Mouse (Mus musculus): ENCODE measurements around the gene Nacc2. TPM values are rescaled to one million over a fixed set of nuclear protein-coding genes. Genes with fewer than 3 reads are reported as not detected.
A peak's percentile ranks its signal among the peaks of the same experiment; 100 is the strongest.

The Nacc2 gene
- 10 to 100 TPM; 42.8 to 46.3 TPM for total RNA-seq (2021)
- long read RNA-seq, full-length matches to known transcripts, result 23 of 47 reads
- long read RNA-seq, partial matches to known transcripts, result 8 of 47 reads
- long read RNA-seq, other reads (novel, unspliced or antisense), result 16 of 47 reads

DNA sequence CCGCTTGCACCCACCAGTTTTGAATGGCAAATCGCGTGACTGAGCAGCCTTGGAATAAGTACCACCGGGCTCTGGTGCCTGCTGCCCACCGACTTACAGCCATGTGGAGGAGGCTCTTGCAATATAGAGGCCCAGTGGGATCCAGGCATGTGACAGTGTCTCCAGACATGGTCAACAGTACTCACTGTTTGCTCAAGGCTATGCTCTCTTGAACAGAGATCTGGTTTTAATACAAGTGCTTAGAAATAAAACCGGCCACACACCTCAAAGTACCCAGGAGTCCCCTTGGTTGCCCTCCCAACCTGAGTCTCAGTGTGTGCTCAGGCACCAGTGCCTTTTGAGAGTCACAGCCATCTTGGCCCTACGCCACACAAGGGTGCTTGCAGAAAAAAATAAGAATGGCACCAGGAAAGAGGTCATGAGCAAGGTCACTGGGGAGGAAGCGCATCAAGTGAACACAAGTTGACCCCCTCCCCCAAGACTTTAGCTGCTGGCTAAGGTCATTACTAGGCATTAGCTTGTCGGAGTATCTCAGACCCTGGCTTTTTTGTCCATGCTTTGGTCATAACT lies at the start of gene Nacc2:
Nacc2 (minus strand) TSS at position 142 of the 570 bp plus-strand sequence.
- DNase-seq (ENCODE audit: low spot score in 2 of 2), result no peak

DNA sequence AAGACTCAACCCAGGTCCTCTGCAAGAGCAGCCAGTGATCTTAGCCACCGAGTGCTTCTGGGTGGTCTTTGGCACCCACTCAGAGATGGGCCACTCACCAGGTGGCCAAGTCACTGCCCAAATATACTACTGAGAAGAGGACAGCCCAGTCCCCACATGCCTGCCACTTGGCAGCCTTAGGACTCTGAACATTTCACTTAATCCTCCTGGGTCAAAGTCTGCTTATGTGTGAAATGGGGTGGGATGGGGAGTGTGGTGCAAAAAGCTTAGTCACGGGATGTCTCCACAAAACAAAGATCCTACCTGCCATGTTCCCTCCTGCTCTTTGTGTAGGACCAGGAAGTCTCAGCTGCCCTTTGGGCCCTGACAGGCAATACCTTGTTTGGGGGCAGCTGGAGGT lies 49.1 kb upstream of the Nacc2 start:
- DNase-seq (ENCODE audit: low spot score in 2 of 2), result no peak

DNA sequence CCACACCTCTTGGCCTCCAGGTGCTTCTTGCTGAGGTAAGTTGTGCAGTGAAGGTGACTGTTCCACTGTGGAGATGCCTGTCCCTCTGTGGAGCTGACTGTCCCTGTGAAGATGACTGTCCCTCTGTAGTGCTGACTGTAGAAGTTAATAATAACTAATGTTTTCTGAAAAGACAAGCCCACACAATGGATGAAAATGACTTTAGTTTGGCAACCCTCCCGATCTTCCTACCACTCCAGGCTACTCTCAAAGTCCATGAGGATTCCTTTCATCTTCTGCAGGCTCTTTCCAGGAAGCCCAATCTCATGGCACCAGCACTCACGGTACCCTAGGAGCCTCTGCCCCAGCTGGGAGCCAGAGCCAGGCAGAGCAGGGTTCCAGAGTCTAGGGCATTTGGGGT lies 47.4 kb upstream of the Nacc2 start:
- DNase-seq (ENCODE audit: low spot score in 2 of 2), result no peak

DNA sequence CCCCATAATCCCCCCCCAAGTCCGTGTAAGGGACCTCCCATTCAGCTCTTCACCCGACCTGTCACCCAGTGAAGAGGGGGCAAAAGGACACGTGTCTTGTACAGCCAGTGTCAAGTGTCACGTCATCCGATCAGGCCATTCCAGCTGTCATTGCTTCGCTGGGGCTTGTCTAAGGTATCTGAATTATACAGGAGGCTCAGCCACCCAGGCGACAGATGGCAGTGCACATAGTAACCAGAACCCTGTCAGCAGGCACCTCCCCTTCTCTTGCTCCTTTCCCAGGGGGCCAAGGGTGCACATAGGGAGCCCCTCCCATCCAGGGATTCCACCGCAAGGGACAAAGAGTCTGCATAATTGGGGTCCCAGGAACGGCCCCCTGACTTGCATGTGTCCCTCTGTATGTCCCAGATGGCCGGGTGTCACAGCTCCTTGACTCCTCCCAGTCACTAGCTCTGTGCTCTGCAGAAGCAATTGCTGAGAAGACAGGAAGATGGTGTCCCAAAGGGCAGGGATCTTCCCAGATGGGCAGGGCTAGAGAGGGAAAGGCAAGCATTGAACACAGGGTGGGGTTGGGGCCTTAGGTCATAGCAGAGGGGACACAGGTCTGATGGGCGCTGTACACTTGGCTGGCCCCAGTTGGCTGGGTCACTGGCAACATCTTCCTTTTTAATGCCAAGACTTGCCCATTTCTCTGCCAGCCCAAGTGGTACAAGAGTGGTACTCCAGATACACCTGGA lies 46.0 kb upstream of the Nacc2 start:
- DNase-seq (ENCODE audit: low spot score in 2 of 2), result no peak

DNA sequence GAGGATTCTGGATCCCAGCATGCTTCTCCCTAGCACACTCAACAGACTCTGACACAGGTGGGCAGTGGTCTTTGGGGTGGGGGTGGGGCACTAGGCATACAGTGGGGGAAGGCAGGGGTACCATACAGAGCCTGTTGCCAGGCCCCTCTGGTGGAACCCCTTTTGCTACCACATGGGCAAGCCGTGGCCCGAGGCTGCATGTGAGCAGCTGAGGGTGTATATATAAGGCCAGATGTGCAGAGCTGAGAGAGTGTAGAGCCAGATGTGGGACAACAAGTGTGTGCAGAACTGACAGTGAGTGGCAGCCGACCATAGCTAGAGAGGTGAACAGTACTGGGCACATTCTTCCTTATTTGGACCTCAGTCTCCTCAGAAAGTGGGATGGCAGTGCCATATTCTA lies 43.9 kb upstream of the Nacc2 start:
- no peak for DNase-seq (ENCODE audit: low spot score in 2 of 2)

DNA sequence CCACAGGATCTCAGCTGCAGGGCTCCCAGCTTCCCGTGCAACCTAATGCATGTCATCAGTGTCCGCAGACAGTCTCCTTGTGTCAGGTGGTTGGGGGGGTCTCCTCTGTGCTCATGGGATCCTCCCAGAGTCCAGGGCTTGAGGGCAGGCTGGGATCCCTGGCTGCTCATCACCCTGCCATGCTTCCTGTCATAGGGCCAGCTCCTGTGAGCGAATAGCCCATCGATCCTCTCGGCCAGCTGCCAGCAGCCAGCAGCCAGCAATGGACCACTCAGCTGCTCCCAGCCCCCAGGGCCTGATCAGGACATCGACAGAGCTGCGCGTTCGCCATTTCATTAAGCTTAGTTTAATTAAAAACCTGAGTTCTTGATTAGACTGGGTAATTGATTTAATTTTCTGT lies 35.0 kb upstream of the Nacc2 start:
- no peak for DNase-seq (ENCODE audit: low spot score in 2 of 2)

DNA sequence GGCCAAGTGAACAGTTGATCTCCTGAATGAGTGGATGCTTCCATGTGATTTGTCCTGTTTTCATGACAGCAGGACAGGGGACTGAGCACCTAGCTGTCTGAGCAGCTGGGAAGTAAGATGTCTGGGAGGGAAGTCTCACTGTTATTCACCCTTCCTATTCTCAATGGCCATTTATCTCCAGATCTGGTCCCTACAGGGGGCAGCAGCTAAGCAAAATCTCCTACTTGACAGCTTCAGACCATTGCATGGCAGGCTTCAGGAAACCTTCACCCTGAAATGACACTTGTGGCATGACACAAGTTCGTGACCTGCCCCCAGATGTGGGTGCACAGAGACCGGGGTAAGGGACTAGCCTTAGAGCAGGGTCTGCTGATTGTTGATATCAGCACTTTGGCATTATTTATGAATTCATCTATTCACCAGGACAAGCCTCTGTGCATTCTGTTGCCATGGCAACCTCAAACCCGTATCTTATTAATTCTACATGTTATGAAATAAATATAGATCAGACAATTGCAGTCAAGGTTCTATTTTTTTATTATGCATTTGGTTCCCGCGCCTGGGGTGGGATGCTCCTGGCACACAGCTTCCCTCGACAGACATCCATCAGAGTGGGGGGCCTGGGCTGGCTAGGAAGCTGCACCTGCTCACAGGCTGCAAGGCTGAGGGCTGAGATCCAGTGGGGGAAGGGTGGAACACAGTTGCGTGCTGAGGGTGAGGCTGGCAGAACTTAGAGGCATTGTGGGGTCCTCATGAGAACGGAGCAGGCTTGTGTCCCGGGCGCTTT lies 33.4 kb upstream of the Nacc2 start:
- DNase-seq (ENCODE audit: low spot score in 2 of 2), result peak in 1 of 2 experiments; percentile 56

DNA sequence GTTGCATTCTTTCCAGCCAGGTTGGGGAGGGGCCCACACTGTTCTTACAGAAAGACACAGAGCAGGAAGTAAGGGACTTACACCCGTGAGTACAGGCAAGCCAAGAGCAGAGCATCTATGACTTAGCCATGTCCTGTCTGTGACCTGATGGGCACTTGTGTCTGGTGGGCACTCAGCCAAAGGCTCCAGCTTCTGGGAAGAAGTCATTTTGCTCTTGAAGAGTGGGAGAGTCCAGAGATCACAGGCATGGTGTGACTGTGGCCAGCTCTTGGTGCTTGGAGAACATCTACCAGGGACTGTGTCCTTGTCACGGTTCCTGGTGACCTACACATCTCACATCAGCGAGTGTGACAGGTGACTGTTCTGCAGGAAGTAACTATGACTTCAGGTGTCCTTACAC lies 32.7 kb upstream of the Nacc2 start:
- DNase-seq (ENCODE audit: low spot score in 2 of 2), result no peak

DNA sequence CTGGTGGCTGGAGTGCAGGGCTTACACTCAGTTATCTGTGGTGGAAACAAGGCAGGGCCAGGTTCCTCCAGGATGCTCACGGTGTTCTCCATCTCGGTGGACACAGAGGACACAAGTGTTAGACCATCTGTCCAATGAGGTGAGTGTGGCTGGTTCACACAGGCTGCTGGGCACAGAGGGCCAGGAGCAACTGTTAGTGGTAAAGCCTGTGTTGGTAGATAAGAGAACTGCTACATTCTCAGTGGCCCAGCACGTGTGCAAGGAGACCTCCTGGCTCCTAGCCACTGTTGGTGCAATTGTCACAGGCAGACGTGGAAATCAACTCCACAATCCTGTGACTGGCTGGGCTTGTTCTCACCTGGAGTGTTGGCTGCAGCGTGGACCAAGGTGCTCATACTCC lies 31.6 kb upstream of the Nacc2 start:
- no peak for DNase-seq (ENCODE audit: low spot score in 2 of 2)

DNA sequence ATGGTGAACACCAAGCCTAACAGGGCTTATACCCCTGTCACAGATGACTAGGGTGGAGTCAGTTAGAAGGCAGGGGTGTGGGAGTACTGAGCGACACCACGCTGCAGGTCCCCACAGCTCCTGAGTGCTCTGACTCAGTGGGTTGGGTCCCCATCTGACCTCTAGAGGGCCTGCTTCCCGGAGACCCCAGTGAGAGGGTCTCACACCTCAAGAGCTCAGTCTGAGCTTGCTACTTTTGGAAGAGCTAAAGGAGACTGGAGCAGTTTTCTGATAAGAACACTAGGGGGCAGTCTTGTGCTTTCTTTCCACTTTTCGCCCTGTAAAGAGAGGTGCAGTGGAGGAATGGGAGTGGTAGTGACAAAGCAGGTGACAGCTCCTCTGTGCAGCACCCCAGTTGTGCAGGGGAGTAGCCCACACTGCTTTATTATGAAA lies 30.9 kb upstream of the Nacc2 start:
- peak; percentile 51 to 60 for DNase-seq (ENCODE audit: low spot score in 2 of 2)

DNA sequence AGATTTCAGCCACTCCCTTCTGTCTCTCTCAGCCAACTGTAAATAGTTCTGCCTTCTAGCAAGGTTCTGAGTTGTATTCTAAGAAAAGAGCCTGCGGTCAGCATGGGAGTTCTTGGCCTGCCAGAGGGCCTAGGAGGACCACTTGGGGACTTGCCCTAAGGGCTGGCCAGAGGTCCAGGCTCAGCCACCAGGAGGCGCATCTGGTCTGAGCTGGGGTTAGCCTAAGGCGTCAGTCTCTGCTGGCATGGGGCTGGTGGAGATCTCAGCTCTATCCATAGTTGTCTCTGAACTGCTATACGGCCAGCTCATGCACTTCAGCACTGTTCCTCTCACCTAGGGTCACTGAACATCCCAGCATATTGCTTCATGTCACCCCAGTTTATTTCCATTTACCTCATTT lies 30.3 kb upstream of the Nacc2 start:
- DNase-seq (ENCODE audit: low spot score in 2 of 2), result peak in 1 of 2 experiments; percentile 47

DNA sequence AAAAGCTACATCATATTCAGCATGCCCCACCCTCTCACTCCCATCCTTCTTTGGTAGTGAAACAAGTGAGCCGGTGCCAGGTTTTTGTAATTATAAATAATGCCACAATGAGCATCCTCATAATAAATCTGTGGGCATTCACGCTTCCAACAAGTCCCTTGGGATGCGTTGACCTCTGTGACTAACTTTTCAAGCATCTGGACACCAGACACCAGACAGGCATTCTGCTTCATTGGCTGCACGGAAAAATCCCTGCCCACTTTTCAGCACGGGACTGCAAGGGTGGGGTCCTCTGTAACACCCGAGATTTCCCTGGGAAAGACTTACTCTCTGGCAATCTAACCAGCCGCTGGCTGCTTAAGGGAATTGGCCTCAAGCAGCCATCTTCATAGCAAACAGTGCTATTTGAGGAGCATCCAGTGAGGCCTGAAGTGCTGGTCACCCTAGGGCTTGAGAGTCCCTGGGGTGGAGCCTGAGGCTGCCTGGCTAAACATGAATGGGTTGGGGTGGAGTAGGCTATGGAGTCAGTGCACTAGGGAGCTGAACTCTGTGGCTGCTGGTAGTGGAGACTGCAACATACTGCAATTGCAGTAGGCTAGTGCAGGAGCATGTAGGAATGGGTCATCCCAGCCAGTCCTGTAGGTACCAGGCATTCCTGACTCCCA lies 24.8 kb upstream of the Nacc2 start:
- no peak for DNase-seq (ENCODE audit: low spot score in 2 of 2)

DNA sequence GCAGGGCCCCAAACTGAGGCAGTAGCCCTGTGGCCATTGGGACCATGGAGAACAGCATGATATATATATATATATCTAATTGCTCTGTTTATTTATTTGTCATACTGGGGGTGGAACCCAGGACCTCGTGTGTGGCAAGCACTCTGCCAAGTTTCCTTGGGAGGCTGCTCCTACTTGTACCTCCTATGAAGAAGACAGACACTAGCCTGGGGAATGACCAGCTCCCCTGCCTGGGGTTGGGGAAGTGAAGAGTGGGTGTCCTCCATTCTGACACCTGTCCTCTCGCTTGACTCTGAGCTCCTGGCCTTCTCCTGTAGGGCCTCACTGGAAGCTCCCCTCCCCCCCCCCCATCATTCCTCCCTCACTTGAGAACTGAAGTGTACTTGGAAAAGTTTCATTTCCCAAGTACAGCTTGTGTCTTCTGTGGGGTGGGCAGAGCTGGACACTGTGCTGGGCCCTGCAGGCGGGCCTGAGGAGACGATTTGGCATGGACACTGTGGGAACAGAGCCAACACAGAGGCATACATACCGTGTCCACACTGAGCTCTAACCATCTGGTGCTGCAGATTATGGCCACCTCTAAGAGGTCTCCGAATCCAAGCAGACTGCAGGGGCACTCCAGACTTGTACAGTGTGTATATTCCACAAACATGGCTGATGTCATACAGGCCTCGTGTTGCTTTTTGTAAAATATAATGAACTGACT lies 23.5 kb upstream of the Nacc2 start:
- no peak for DNase-seq (ENCODE audit: low spot score in 2 of 2)

DNA sequence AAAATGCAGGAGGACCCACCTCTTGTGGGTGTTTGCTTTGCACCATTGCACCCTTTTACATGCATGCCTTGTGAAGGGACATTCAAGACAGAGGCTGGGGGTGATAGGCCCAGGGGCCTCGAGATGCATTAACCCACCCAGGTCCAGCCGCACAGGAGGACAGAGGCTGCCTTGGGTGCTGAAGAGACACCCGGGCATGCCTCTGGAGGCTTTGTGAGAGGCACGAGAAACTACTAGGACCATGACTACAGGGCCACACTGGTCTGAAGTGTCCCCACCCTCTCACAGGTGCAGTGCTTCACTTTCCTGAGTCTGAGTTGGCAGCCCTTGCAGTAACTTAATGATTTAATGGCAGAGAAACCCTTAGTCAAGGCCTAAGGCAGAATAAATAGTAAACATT lies 22.1 kb upstream of the Nacc2 start:
- no peak for DNase-seq (ENCODE audit: low spot score in 2 of 2)

DNA sequence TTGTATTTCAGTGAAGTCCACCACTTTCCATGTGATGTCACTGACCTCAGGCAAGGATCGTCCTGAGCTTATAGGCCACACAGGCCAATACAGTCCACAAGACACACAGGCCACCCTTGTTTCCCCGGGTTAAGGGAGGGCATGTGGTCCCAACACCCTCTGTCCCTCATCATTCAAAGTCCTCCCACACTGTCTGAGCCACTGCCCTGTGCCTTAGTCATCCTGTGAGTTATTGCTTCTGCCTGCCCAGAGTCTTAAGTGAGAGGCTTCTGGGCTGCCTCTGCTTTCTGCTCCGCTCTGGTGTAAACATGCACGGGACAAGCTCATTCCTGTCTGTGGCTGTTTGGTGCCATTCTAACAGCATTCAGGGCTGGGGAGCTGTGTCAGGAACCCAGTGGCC lies 21.3 kb upstream of the Nacc2 start:
- no peak for DNase-seq (ENCODE audit: low spot score in 2 of 2)

DNA sequence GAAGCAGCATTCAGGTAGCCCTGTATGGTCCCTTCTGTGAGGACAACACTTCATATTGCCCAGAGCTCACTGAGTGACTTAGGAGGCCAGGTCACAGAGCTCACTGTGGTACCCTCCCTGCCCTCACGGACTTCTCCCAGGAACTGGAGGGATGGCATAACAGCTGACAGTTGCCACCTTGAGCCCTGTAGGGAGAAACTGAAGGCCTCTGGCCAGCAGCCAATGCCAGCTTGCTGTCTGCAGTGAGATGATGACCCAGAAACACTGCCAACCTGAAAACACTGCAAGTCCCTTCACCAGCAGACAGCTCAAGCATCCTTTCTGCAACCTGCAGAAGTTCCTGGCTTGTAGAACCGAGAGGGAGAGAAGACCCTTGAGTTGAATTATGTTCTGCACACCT lies 20.5 kb upstream of the Nacc2 start:
- no peak for DNase-seq (ENCODE audit: low spot score in 2 of 2)

DNA sequence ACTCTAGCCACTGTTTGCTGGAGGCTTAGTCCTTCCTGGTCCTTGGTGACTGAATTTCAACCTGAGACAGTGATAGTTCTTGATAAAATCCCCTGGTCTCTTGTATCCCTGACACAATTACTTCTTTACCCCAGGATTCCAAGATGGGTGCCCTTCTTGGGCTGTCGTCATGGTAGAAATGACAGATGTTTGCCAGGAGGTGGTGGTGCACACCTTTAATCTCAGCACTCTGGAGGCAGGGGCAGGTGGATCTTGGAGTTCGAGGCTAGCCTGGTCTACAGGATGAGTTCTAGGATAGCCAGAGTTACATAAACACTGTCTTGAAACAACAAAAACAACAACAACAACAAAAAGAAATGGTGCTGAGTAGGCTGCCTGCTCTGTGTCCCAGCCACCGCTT lies 20.0 kb upstream of the Nacc2 start:
- no peak for DNase-seq (ENCODE audit: low spot score in 2 of 2)

DNA sequence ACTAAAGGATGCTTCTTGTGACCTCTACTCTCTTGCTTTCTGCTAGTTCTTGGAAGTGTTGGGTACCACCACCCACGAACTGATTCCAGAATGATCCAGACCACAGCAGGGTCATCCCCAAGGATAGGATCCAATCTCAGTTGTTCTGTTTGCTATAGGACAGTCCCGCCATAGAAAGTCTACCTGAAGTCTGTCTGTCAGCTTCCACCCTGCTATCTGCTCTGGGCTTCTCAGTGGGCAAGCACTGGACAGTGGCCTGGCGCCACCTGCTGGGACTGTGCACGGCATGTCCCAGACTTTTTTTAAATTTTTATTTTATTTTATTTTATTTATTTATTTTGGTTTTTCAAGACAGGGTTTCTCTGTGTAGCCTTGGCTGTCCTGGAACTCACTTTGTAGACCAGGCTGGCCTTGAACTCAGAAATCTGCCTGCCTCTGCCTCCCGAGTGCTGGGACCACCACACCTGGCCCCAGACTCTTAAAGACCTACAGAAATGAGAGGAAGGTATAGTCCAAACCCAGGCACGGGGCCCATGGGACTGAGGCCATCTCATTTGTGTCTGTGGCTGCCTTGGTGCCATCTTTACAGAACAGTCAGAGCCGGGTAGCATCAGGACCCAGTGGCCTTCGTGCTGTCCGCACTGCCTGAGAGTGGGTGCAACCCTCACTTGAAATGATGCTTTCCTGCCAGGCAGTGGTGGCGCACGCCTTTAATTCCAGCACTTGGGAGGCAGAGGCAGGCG lies 19.0 kb upstream of the Nacc2 start:
- DNase-seq (ENCODE audit: low spot score in 2 of 2), result peak; percentile 58 to 76

DNA sequence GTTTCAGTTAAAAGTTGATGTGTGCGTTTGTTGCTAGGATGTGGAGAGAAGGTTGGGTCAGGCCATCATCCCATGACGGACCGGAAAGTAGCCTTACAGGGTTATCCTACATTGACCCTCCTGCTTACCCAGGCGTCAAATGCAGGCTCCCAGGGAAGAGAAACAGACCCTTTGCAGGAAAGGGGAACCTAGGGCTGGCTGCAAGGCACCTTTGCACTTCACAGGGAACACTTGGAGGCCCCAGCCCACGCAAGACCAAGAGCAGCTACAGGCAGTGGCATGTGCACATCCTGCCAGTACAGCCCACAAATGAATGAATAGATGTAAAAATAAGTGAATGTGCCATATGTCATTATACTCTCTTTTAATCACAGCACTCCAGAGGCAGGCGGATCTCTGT lies 17.9 kb upstream of the Nacc2 start:
- DNase-seq (ENCODE audit: low spot score in 2 of 2), result peak in 1 of 2 experiments; percentile 32

DNA sequence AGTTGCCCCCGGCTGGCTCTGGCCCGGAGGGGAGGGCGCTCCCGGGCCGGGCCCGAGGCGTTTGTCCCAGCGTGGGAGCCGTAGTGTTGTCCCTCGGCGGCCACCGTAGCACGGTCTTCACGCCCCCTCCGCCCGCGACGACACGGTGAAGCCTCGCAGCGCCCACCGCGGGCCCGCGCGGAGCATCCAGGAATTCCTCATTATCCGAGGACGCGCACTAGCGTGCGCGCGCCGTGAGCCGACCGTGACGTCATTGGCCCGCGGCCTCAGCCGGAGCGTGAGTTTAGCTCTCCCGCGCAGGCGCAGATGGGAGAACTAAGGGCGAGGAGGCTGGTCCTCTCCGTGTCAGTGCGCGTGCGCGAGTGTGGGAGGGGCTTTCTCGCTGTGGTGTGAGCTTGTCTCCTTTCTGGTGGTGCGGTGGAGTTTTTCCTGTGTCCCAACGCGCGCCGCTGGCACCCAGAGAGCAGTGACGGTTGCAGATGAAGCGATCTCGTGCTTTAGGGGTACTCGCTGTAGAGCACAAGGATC lies 17.3 kb upstream of the Nacc2 start:
- peak; percentile 100 for DNase-seq (ENCODE audit: low spot score in 2 of 2)

Measured in layer of hippocampus, postnatal 10 days (tissue).